Mouse (Mus musculus) heart, postnatal 25 days (tissue): Measurements from ENCODE around the gene Them7. TPM values are rescaled to one million over a fixed set of nuclear protein-coding genes. Genes with fewer than 3 reads are reported as not detected.

Experiments used
- total RNA-seq, 2 experiments: library from RNA; stranded (reverse); gene quantifications; 2 replicates each; pipeline ENCODE4 v1.2.3; 2021

Gene Them7
- total RNA-seq, 2 experiments from 2014 or later: 1.8 to 2.0 TPM

Other genes starting within 250 kb of the Them7 start
- gene Eif3m, start 207.2 kb upstream of the Them7 start, total RNA-seq: 100 to 1,000 TPM; 123 to 142 TPM
- gene Gm11060, start 132.3 kb upstream of the Them7 start, total RNA-seq: not detected
- gene Wt1, start 97.8 kb upstream of the Them7 start, total RNA-seq: 1 to 10 TPM; 6.0 to 6.6 TPM
- gene Rcn1, start 175.0 kb downstream of the Them7 start, total RNA-seq: 10 to 100 TPM; 24.7 to 24.8 TPM